ENCODE assay signal across 9 mouse cellular contexts in the genomic region with DNA sequence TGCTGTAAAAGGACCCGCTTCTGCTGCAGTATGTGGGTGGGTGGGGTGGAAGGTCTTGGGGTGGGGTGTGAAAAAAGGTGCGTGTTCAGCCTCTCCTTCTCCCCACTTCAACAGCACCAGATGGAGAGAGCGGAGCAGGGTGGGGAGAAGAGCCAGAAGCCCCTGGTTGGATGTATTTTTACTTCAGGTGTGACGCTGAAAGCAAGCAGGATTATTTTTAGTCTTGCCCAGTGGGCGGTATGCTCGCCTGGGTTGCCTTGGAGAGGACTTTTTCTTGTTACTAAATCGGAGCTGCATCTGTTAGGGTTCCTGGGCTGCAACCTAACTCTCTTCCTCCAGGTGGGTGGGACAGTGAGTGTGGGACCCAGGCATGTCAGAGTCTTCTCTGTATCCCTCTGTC.
A peak's percentile ranks its signal among the peaks of the same experiment; 100 is the strongest.
DNase-seq lines count a peak whose midpoint lies in the region; ATAC-seq lines count a peak whose summit lies in the region.
"Had no signal": no experiment of that assay in that cellular context is flagged by ENCODE, and none has a peak within 500 bp of the region (broad histone marks: within the 10 kb centered on the region; RNA-seq: fewer than 3 reads in every experiment).

No protein-coding gene starts in this region.

- H3K9me3 ChIP-seq in forebrain, embryonic 15.5 days, result no peaks in the 10 kb centered on the region
- H3K9me3 ChIP-seq in forebrain, embryonic 11.5 days (ENCODE audit: control insufficient read depth, low read length), result no peaks in the 10 kb centered on the region
- H3K9me3 ChIP-seq: hindbrain, embryonic 12.5 days had no signal

- peaks cover 9% of the 10 kb centered on the region for H3K4me1 ChIP-seq in forebrain, embryonic 15.5 days
- H3K4me1 ChIP-seq in forebrain, embryonic 11.5 days (replicated peaks; ENCODE audit: control insufficient read depth, insufficient read depth, low read length), result peaks cover 3% of the 10 kb centered on the region; the same call in 1 of the 2 replicates

- no peak for ATAC-seq in forebrain, embryonic 15.5 days (replicated peaks)
- no peak for ATAC-seq in forebrain, embryonic 11.5 days (replicated peaks; ENCODE audit: low FRiP score)

- no peak overlapping the region for H3K4me2 ChIP-seq in forebrain, embryonic 15.5 days (replicated peaks)
- no peak overlapping the region for H3K4me2 ChIP-seq in forebrain, embryonic 11.5 days (ENCODE audit: low read depth, low read length, severe bottlenecking)
- H3K4me2 ChIP-seq: hindbrain, embryonic 12.5 days had no signal

- DNase-seq in forebrain, embryonic 11.5 days (ENCODE audit: low spot score), result no peak
- peak; percentile 88 for DNase-seq in left cerebral cortex, adult 11 months (ENCODE audit: low spot score)
- no peak for DNase-seq in left cerebral cortex, postnatal 4 days
- peak; percentile 59 for DNase-seq in layer of hippocampus, adult 9-10 months (ENCODE audit: low spot score)
- DNase-seq in right cerebral cortex, postnatal 36 days (ENCODE audit: low spot score in 2 of 2), result peak; percentile 87 to 94
- DNase-seq in ovary, postnatal 36 days (ENCODE audit: low spot score), result no peak
- DNase-seq in urinary bladder, postnatal 10 days (ENCODE audit: low spot score), result no peak

- 63% methylated on average over 7 of the region's 7 CpGs for WGBS in forebrain, embryonic 15.5 days
- 78% methylated on average over 7 of the region's 7 CpGs for WGBS in forebrain, embryonic 11.5 days

- no peaks in the 10 kb centered on the region for H3K36me3 ChIP-seq in forebrain, embryonic 15.5 days
- H3K36me3 ChIP-seq in forebrain, embryonic 11.5 days (ENCODE audit: control insufficient read depth, insufficient read depth, low read length), result no peaks in the 10 kb centered on the region
- H3K36me3 ChIP-seq: hindbrain, embryonic 12.5 days had no signal

- H3K27me3 ChIP-seq in forebrain, embryonic 15.5 days, result no peaks in the 10 kb centered on the region
- no peaks in the 10 kb centered on the region for H3K27me3 ChIP-seq in forebrain, embryonic 11.5 days (ENCODE audit: control insufficient read depth, insufficient read depth, low read length)
- H3K27me3 ChIP-seq: hindbrain, embryonic 12.5 days had no signal

- no peak overlapping the region for H3K4me3 ChIP-seq in forebrain, embryonic 15.5 days
- H3K4me3 ChIP-seq in forebrain, embryonic 11.5 days (ENCODE audit: low read depth, low read length), result no peak overlapping the region
- H3K4me3 ChIP-seq: hindbrain, embryonic 12.5 days had no signal

- intact Hi-C loops in left cerebral cortex, postnatal 4 days (cut with DNase I), result no loop called here

- peak overlapping the region; percentile 34; the same call in 1 of the 2 replicates for H3K27ac ChIP-seq in forebrain, embryonic 15.5 days (replicated peaks)
- H3K27ac ChIP-seq in forebrain, embryonic 11.5 days (ENCODE audit: low read depth, low read length), result no peak overlapping the region

- H3K9ac ChIP-seq in forebrain, embryonic 15.5 days (replicated peaks), result no peak overlapping the region
- H3K9ac ChIP-seq in forebrain, embryonic 11.5 days (ENCODE audit: low read length), result no peak overlapping the region
- H3K9ac ChIP-seq: hindbrain, embryonic 12.5 days had no signal

Comparison
In these comparisons a context has a peak if more than half of its experiments do, and no peak if none do; other contexts are left out.
1. DNase-seq: peak in left cerebral cortex, adult 11 months (single experiment), layer of hippocampus, adult 9-10 months (single experiment) and right cerebral cortex, postnatal 36 days (2 of 2); none in forebrain, embryonic 11.5 days (single experiment), left cerebral cortex, postnatal 4 days (single experiment), ovary, postnatal 36 days (single experiment) and urinary bladder, postnatal 10 days (single experiment).